Mouse (Mus musculus) stomach, embryonic 15.5 days (tissue): ENCODE results near the gene Gm20388. TPM values are rescaled to one million over a fixed set of nuclear protein-coding genes. Genes with fewer than 3 reads are reported as not detected.

Experiments used
- ATAC-seq: fragments of 200-750 bp; cut with Nextera tagmentation; 2 replicates; pipeline ENCODE4 v1.8.0; 2017; ENCODE audit warnings: low read depth, moderate number of reproducible peaks, moderate TSS enrichment; ENCODE audit not compliant: insufficient read depth, low FRiP score
- H3K27ac ChIP-seq: fragments of 300-500 bp; sonication (generic); 2 replicates; pipeline ENCODE4 v1.5.1; 2015; ENCODE audit warnings: mild to moderate bottlenecking, inconsistent platforms
- H3K27me3 ChIP-seq: fragments of 300-500 bp; sonication (generic); replicated peaks from 2 replicates; pipeline ENCODE4 v1.6.1; 2015; ENCODE audit warnings: inconsistent platforms
- H3K36me3 ChIP-seq: fragments of 300-500 bp; sonication (generic); 2 replicates; pipeline ENCODE4 v1.6.1; 2015; ENCODE audit warnings: inconsistent platforms
- H3K4me1 ChIP-seq: fragments of 300-500 bp; sonication (generic); 2 replicates; pipeline ENCODE4 v1.6.1; 2015; ENCODE audit warnings: inconsistent platforms
- H3K4me2 ChIP-seq: fragments of 300-500 bp; sonication (generic); 2 replicates; pipeline ENCODE4 v1.6.1; 2015; ENCODE audit warnings: mild to moderate bottlenecking, inconsistent platforms
- H3K4me3 ChIP-seq: fragments of 300-500 bp; sonication (generic); replicated peaks from 2 replicates; pipeline ENCODE4 v1.5.1; 2015; ENCODE audit warnings: inconsistent platforms
- H3K9ac ChIP-seq: fragments of 300-500 bp; sonication (generic); 2 replicates; pipeline ENCODE4 v1.6.1; 2015; ENCODE audit warnings: inconsistent platforms
- H3K9me3 ChIP-seq: fragments of 300-500 bp; sonication (generic); 2 replicates; pipeline ENCODE4 v1.6.1; 2016; ENCODE audit warnings: inconsistent platforms
- WGBS: fragments of 180-500 bp; shearing (Covaris S2); methylation state at CpG from one replicate; pipeline ENCODE4 v1.1.7; 2015; 5-methylcytosine and 5-hydroxymethylcytosine counted together
- polyA plus RNA-seq: library from polyadenylated mRNA; unstranded; fragments of >200 nt; fragmentation: Nextera tagmentation; extraction: Ambion mirVana; gene quantifications from 2 replicates; pipeline ENCODE4 v1.2.1, GENCODE M21; 2015

Gm20388 gene
- polyA plus RNA-seq, 1 experiment from 2014 or later, result not detected

- no peaks in the 10 kb centered on the region for H3K9me3 ChIP-seq
- no peak overlapping the region for H3K9ac ChIP-seq
- peak; percentile 61; the same call in 1 of the 2 replicates for ATAC-seq
- H3K27me3 ChIP-seq, result no peaks in the 10 kb centered on the region
- no peaks in the 10 kb centered on the region for H3K36me3 ChIP-seq
- H3K4me2 ChIP-seq, result no peak overlapping the region
- H3K4me3 ChIP-seq, result no peak overlapping the region
- peaks cover 22% of the 10 kb centered on the region for H3K4me1 ChIP-seq
- peak overlapping the region; percentile 79 for H3K27ac ChIP-seq
- WGBS, result 17% methylated on average over 12 of the region's 13 CpGs
Observed at GRCm38 (mm10) chr8:120216855-120217830, 306.5 kb downstream of the Gm20388 start.

GRCm38 (mm10) chr8:120222548-120222947, 311.9 kb downstream of the Gm20388 start:
- Histone ChIP-seq H3K4me2 (no peak overlapping the region), H3K9ac (no peak overlapping the region), H3K27ac (no peak overlapping the region), H3K4me3 (no peak overlapping the region), H3K9me3 (no peaks in the 10 kb centered on the region), H3K27me3 (no peaks in the 10 kb centered on the region), H3K36me3 (no peaks in the 10 kb centered on the region), H3K4me1 (peaks cover 35% of the 10 kb centered on the region)
- ATAC-seq, result no peak
- 35% methylated on average over 11 of the region's 11 CpGs for WGBS

GRCm38 (mm10) chr8:120224521-120225420, 314.1 kb downstream of the Gm20388 start:
- H3K4me3 ChIP-seq, result no peak overlapping the region
- peaks cover 46% of the 10 kb centered on the region for H3K4me1 ChIP-seq
- 0 out of 2 replicates have a peak overlapping the region, but pooled peaks have one; percentile 28 for H3K27ac ChIP-seq
- 44% methylated on average over 11 of the region's 11 CpGs for WGBS
- no peak overlapping the region for H3K9ac ChIP-seq
- H3K4me2 ChIP-seq, result no peak overlapping the region
- H3K9me3 ChIP-seq, result no peaks in the 10 kb centered on the region
- H3K36me3 ChIP-seq, result no peaks in the 10 kb centered on the region
- H3K27me3 ChIP-seq, result 0 out of 2 replicates have a peak, but pooled peaks cover 9% of the 10 kb centered on the region
- no peak for ATAC-seq

- no peak for ATAC-seq
- H3K4me3 ChIP-seq, result no peak overlapping the region
- no peak overlapping the region for H3K4me2 ChIP-seq
- WGBS, result 52% methylated on average over 10 of the region's 10 CpGs
- H3K9me3 ChIP-seq, result no peaks in the 10 kb centered on the region
- no peaks in the 10 kb centered on the region for H3K36me3 ChIP-seq
- no peak overlapping the region for H3K9ac ChIP-seq
- 0 out of 2 replicates have a peak overlapping the region, but pooled peaks have one; percentile 28 for H3K27ac ChIP-seq
- peaks cover 53% of the 10 kb centered on the region for H3K4me1 ChIP-seq
- H3K27me3 ChIP-seq, result 0 out of 2 replicates have a peak, but pooled peaks cover 9% of the 10 kb centered on the region
Observed at GRCm38 (mm10) chr8:120225421-120226151, 314.9 kb downstream of the Gm20388 start.

GRCm38 (mm10) chr8:120226700-120227577, 316.3 kb downstream of the Gm20388 start:
- WGBS, result 52% methylated on average over 5 of the region's 5 CpGs
- 0 out of 2 replicates have a peak, but pooled peaks cover 9% of the 10 kb centered on the region for H3K27me3 ChIP-seq
- no peak for ATAC-seq
- no peaks in the 10 kb centered on the region for H3K9me3 ChIP-seq
- peaks cover 66% of the 10 kb centered on the region for H3K4me1 ChIP-seq
- H3K4me2 ChIP-seq, result peak overlapping the region; percentile 95; the same call in 1 of the 2 replicates
- peak overlapping the region; percentile 62; the same call in 1 of the 2 replicates for H3K4me3 ChIP-seq
- H3K36me3 ChIP-seq, result no peaks in the 10 kb centered on the region
- H3K9ac ChIP-seq, result no peak overlapping the region
- H3K27ac ChIP-seq, result peak overlapping the region; percentile 45; the same call in 1 of the 2 replicates

- Histone ChIP-seq H3K36me3 (no peaks in the 10 kb centered on the region), H3K9ac (no peak overlapping the region), H3K27me3 (0 out of 2 replicates have a peak, but pooled peaks cover 9% of the 10 kb centered on the region), H3K4me1 (peaks cover 67% of the 10 kb centered on the region), H3K9me3 (no peaks in the 10 kb centered on the region), H3K4me2 (peak overlapping the region; percentile 95), H3K4me3 (peak overlapping the region; percentile 62), H3K27ac (peak overlapping the region; percentile 45)
- no peak for ATAC-seq
Observed at GRCm38 (mm10) chr8:120227578-120227876, 316.9 kb downstream of the Gm20388 start.

- 0 out of 2 replicates have a peak, but pooled peaks cover 9% of the 10 kb centered on the region for H3K27me3 ChIP-seq
- H3K9me3 ChIP-seq, result no peaks in the 10 kb centered on the region
- H3K4me3 ChIP-seq, result peak within 1 kb of the TSS; percentile 62
- 5% methylated on average over 35 of the region's 52 CpGs for WGBS
- peak within 1 kb of the TSS; percentile 45 for H3K27ac ChIP-seq
- H3K9ac ChIP-seq, result peak within 1 kb of the TSS; percentile 46
- H3K4me1 ChIP-seq, result peaks cover 69% of the 10 kb centered on the region
- H3K4me2 ChIP-seq, result peak within 1 kb of the TSS; percentile 95
- ATAC-seq, result peak; percentile 82
- no peaks in the 10 kb centered on the region for H3K36me3 ChIP-seq
Observed at GRCm38 (mm10) chr8:120227891-120228591, 317.4 kb downstream of the Gm20388 start, which contains the start of gene Gse1. Gse1 (plus strand) TSS chr8:120228456.

GRCm38 (mm10) chr8:120228781-120229573, 318.3 kb downstream of the Gm20388 start:
- Histone ChIP-seq H3K9ac (peak overlapping the region; percentile 46), H3K4me3 (peak overlapping the region; percentile 62), H3K4me2 (peak overlapping the region; percentile 95), H3K36me3 (no peaks in the 10 kb centered on the region), H3K27ac (no peak overlapping the region; the same call in 1 of the 2 replicates), H3K27me3 (0 out of 2 replicates have a peak, but pooled peaks cover 9% of the 10 kb centered on the region), H3K9me3 (no peaks in the 10 kb centered on the region), H3K4me1 (peaks cover 77% of the 10 kb centered on the region)
- no peak; the same call in 1 of the 2 replicates for ATAC-seq
- WGBS, result under 1% methylated on average over 117 of the region's 125 CpGs

GRCm38 (mm10) chr8:120229574-120229916, 318.9 kb downstream of the Gm20388 start:
- no peak for ATAC-seq
- peak overlapping the region; percentile 62 for H3K4me3 ChIP-seq
- peak overlapping the region; percentile 95 for H3K4me2 ChIP-seq
- 2% methylated on average over 22 of the region's 22 CpGs for WGBS
- no peak overlapping the region for H3K27ac ChIP-seq
- no peaks in the 10 kb centered on the region for H3K36me3 ChIP-seq
- 0 out of 2 replicates have a peak, but pooled peaks cover 9% of the 10 kb centered on the region for H3K27me3 ChIP-seq
- H3K4me1 ChIP-seq, result peaks cover 79% of the 10 kb centered on the region
- H3K9ac ChIP-seq, result peak overlapping the region; percentile 46; the same call in 1 of the 2 replicates
- H3K9me3 ChIP-seq, result no peaks in the 10 kb centered on the region
